Mouse (Mus musculus) intestine, postnatal 0 days (tissue): ENCODE results near the gene Pnrc2. TPM values are rescaled to one million over a fixed set of nuclear protein-coding genes. Genes with fewer than 3 reads are reported as not detected.

ENCODE experiments used
- ATAC-seq: fragments of 200-750 bp; cut with Nextera tagmentation; 2 replicates; pipeline ENCODE4 v1.8.0; 2017; ENCODE audit warnings: mild to moderate bottlenecking, moderate TSS enrichment, moderate library complexity
- H3K27ac ChIP-seq: fragments of 300-500 bp; sonication (generic); 2 replicates; pipeline ENCODE4 v1.5.1; 2014; ENCODE audit warnings: mild to moderate bottlenecking, low read depth, low read length, moderate library complexity
- H3K27me3 ChIP-seq: fragments of 300-500 bp; sonication (generic); replicated peaks from 2 replicates; pipeline ENCODE4 v1.6.1; 2014; ENCODE audit warnings: low read length, mixed read lengths; ENCODE audit not compliant: control insufficient read depth, insufficient read depth
- H3K36me3 ChIP-seq: fragments of 300-500 bp; sonication (generic); 2 replicates; pipeline ENCODE4 v1.6.1; 2014; ENCODE audit warnings: mild to moderate bottlenecking, moderate library complexity; ENCODE audit not compliant: control insufficient read depth, insufficient read depth
- H3K4me1 ChIP-seq: fragments of 300-500 bp; sonication (generic); replicated peaks from 2 replicates; pipeline ENCODE4 v1.6.1; 2014; ENCODE audit warnings: antibody characterized with exemption, low read length, mixed read lengths; ENCODE audit not compliant: control insufficient read depth, insufficient read depth
- H3K4me2 ChIP-seq: fragments of 300-500 bp; sonication (generic); replicated peaks from 2 replicates; pipeline ENCODE4 v1.6.1; 2014; ENCODE audit warnings: low read depth, mild to moderate bottlenecking, moderate library complexity
- H3K4me3 ChIP-seq: fragments of 300-500 bp; sonication (generic); 2 replicates; pipeline ENCODE4 v1.5.1; 2014; ENCODE audit warnings: low read depth, low read length
- H3K9ac ChIP-seq: fragments of 300-500 bp; sonication (generic); 2 replicates; pipeline ENCODE4 v1.6.1; 2014; ENCODE audit warnings: mild to moderate bottlenecking, low read depth, low read length
- H3K9me3 ChIP-seq: fragments of 300-500 bp; sonication (generic); 2 replicates; pipeline ENCODE4 v1.6.1; 2016; ENCODE audit warnings: mixed run types; ENCODE audit not compliant: control insufficient read depth
- CTCF ChIP-seq: sonication (generic); IDR thresholded peaks from 2 replicates; pipeline ENCODE4 v1.5.1; 2016; ENCODE audit warnings: low read depth, mild to moderate bottlenecking, control low read depth, antibody characterized with exemption, moderate library complexity
- WGBS: fragments of 180-500 bp; shearing (Covaris S2); extraction: QIAGEN DNeasy Blood & Tissue Kit; methylation state at CpG from one replicate; pipeline ENCODE4 v1.1.7; 2014; 5-methylcytosine and 5-hydroxymethylcytosine counted together
- polyA plus RNA-seq: library from polyadenylated mRNA; unstranded; fragments of >200 nt; fragmentation: Nextera tagmentation; extraction: Ambion mirVana; gene quantifications from 2 replicates; pipeline ENCODE4 v1.2.1, GENCODE M21; 2015

Gene Pnrc2
- polyA plus RNA-seq, 1 experiment from 2014 or later, result 114 TPM

DNA sequence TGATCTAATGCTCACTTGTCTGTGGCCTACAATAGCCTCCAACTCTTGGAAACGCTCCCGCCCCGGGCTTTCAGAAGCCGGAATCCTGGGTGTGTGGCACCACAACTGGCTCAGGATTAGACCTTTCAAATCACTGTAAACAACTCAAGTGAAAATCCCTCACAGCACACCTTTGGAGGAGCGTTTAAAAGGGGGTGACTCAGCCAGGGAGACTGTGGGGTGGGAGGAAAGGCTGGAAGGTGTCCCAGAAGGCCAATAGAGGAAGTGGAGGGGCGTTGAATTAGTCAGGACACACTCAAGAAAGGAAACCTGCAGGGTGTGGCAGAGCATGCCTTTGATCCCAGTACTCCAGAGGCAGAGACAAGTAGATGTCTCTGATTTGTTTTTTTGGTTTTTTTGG is 29.2 kb downstream of the Pnrc2 start:
- Histone ChIP-seq H3K4me2 (no peak overlapping the region), H3K27ac (no peak overlapping the region), H3K4me3 (no peak overlapping the region), H3K4me1 (no peaks in the 10 kb centered on the region), H3K9me3 (no peaks in the 10 kb centered on the region), H3K36me3 (no peaks in the 10 kb centered on the region), H3K27me3 (no peaks in the 10 kb centered on the region), H3K9ac (no peak overlapping the region)
- 82% methylated on average over 6 of the region's 6 CpGs for WGBS
- no peak for TF ChIP-seq CTCF
- ATAC-seq, result no peak

DNA sequence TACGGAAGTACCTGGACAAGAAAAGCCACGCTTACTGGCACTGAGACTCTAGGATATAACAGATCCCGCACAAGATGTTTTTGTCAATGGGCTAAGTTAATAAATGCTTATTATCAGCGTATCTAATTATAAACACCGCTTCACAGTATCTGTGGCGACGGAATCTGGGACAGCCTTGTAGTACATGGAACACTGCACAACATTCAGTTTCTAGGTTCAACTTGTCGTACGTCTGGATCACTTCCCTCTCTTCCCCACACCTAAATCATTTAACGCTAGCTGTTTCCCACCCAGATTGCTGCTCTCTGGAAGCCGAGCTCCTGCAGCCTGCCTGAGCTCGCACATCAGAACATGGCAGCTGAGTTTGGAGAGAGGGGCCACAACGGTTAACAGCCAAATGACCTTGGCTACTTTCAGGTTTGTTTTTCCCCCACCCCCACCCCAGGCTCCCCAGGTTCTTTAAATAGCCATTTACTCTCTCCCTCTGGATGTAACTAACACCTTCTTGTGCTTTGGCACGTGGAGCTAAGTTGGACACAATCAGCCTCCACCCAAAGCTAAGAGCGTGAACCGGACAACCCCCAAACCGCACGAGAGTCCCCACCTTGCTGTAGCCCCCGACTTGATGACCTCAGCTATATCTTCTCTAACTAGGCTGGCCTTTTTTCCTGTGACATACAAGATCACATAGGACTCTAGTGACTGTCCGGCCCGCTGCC is 34.2 kb downstream of the Pnrc2 start:
- no peak overlapping the region for H3K27ac ChIP-seq
- no peak for ATAC-seq
- no peaks in the 10 kb centered on the region for H3K36me3 ChIP-seq
- no peak overlapping the region for H3K4me3 ChIP-seq
- no peaks in the 10 kb centered on the region for H3K4me1 ChIP-seq
- H3K27me3 ChIP-seq, result no peaks in the 10 kb centered on the region
- no peaks in the 10 kb centered on the region for H3K9me3 ChIP-seq
- H3K4me2 ChIP-seq, result no peak overlapping the region
- TF ChIP-seq CTCF, result no peak
- 68% methylated on average over 21 of the region's 21 CpGs for WGBS
- no peak overlapping the region for H3K9ac ChIP-seq

GRCm38 (mm10) chr4:135838925-135839292 is 34.7 kb downstream of the Pnrc2 start:
- TF ChIP-seq CTCF, result no peak
- Histone ChIP-seq H3K9ac (no peak overlapping the region), H3K4me3 (no peak overlapping the region), H3K4me2 (no peak overlapping the region), H3K9me3 (no peaks in the 10 kb centered on the region), H3K36me3 (no peaks in the 10 kb centered on the region), H3K4me1 (no peaks in the 10 kb centered on the region), H3K27me3 (no peaks in the 10 kb centered on the region), H3K27ac (no peak overlapping the region)
- no peak for ATAC-seq
- 72% methylated on average over 3 of the region's 3 CpGs for WGBS

DNA sequence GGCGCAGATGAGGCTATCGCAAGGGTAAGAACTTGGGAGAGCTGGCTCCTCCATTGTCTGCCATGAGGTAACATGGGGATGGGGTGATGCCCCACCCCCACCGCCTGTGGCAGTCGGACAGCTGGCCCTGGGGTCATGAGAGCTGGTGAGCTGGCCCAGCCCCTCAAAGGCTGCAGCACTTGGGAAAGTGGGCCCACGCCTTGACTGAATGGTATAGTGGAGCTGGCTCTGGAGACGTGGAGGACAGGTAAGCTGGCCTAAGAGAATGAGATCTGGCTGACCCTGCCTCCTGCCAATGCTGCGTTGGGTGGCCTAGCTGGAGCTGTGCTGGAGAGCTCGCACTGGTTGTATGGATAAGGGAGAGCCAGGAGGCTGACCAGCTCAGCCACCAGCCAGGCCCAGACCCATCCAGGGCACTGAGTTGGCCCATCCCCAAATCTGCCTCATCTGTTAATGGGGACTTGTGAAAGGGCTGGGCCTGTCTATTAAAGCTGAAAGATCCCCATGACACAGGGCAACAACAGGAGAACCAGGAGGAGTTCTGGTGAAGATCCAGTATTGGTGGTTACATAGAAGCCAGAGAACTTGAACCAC is 39.4 kb downstream of the Pnrc2 start:
- H3K36me3 ChIP-seq, result no peaks in the 10 kb centered on the region
- H3K9ac ChIP-seq, result no peak overlapping the region
- no peak overlapping the region for H3K4me3 ChIP-seq
- no peak overlapping the region for H3K27ac ChIP-seq
- H3K9me3 ChIP-seq, result no peaks in the 10 kb centered on the region
- H3K27me3 ChIP-seq, result no peaks in the 10 kb centered on the region
- no peak for TF ChIP-seq CTCF
- no peak for ATAC-seq
- H3K4me1 ChIP-seq, result no peaks in the 10 kb centered on the region
- no peak overlapping the region for H3K4me2 ChIP-seq
- 87% methylated on average over 8 of the region's 8 CpGs for WGBS

GRCm38 (mm10) chr4:135833301-135834123 is 40.1 kb downstream of the Pnrc2 start:
- no peak overlapping the region for H3K4me3 ChIP-seq
- no peaks in the 10 kb centered on the region for H3K9me3 ChIP-seq
- no peaks in the 10 kb centered on the region for H3K36me3 ChIP-seq
- H3K9ac ChIP-seq, result no peak overlapping the region
- WGBS, result 44% methylated on average over 12 of the region's 12 CpGs
- H3K4me1 ChIP-seq, result no peaks in the 10 kb centered on the region
- no peak for ATAC-seq
- no peaks in the 10 kb centered on the region for H3K27me3 ChIP-seq
- no peak overlapping the region for H3K27ac ChIP-seq
- no peak for TF ChIP-seq CTCF
- no peak overlapping the region for H3K4me2 ChIP-seq

- Histone ChIP-seq H3K9me3 (no peaks in the 10 kb centered on the region), H3K27me3 (no peaks in the 10 kb centered on the region), H3K4me2 (no peak overlapping the region), H3K27ac (no peak overlapping the region), H3K9ac (no peak overlapping the region), H3K4me3 (no peak overlapping the region), H3K4me1 (no peaks in the 10 kb centered on the region), H3K36me3 (no peaks in the 10 kb centered on the region)
- no peak for ATAC-seq
- TF ChIP-seq CTCF, result no peak
- WGBS, result 75% methylated on average over 11 of the region's 11 CpGs
Observed at GRCm38 (mm10) chr4:135832070-135832469, 41.6 kb downstream of the Pnrc2 start.
